28 mouse cellular contexts compared by ENCODE assay signal in the genomic region with DNA sequence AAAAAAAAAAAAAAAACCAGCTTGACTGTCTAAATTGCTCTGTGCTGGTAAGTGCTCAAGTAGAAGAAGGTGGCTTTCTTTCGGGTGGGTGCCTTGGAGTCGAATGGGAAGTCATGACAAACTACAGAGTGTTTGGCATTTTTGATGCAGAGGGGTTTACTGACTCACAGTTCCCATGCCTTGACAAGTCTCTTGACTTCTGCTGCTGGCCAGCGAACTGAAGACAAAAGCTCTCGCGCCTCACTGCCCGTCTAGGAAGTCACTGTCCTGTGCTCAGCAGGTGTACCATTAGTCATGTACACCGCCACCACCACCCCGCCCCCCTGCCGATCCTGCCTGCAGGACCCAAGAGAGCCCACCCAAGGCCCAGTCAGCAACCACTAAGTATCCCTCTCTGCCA. TPM values are rescaled to one million over a fixed set of nuclear protein-coding genes. Genes with fewer than 3 reads are reported as not detected.
DNase-seq lines count a peak whose midpoint lies in the region; ATAC-seq and TF ChIP-seq lines count a peak whose summit lies in the region.
"Had no signal": no experiment of that assay in that cellular context is flagged by ENCODE, and none has a peak within 500 bp of the region (broad histone marks: within the 10 kb centered on the region; RNA-seq: fewer than 3 reads in every experiment).

No protein-coding gene starts in this region.

- 16% methylated on average over 9 of the region's 9 CpGs for WGBS in hindbrain, embryonic 12.5 days
- 31% methylated on average over 9 of the region's 9 CpGs for WGBS in hindbrain, embryonic 16.5 days
- 21% methylated on average over 9 of the region's 9 CpGs for WGBS in midbrain, embryonic 12.5 days
- 21% methylated on average over 9 of the region's 9 CpGs for WGBS in midbrain, embryonic 13.5 days

- no peaks in the 10 kb centered on the region for H3K9me3 ChIP-seq in hindbrain, embryonic 12.5 days (replicated peaks)
- no peaks in the 10 kb centered on the region for H3K9me3 ChIP-seq in hindbrain, embryonic 16.5 days (ENCODE audit: control insufficient read depth, low read length)
- H3K9me3 ChIP-seq in midbrain, embryonic 12.5 days: no peaks in the 10 kb centered on the region
- H3K9me3 ChIP-seq in midbrain, embryonic 13.5 days: no peaks in the 10 kb centered on the region
- no peaks in the 10 kb centered on the region for H3K9me3 ChIP-seq in E14TG2a.4 (ENCODE audit: low read length)
- H3K9me3 ChIP-seq: embryonic facial prominence, embryonic 12.5 days; heart, embryonic 12.5 days; limb, embryonic 12.5 days had no signal

- no peak for ATAC-seq in hindbrain, embryonic 12.5 days (ENCODE audit: low FRiP score)
- ATAC-seq in hindbrain, embryonic 16.5 days: no peak
- ATAC-seq in midbrain, embryonic 12.5 days (ENCODE audit: low FRiP score, low read depth): no peak
- ATAC-seq in midbrain, embryonic 13.5 days: no peak
- ATAC-seq: forebrain, embryonic 16.5 days; intestine, embryonic 16.5 days; liver, postnatal 0 days had no signal

- H3K9ac ChIP-seq in hindbrain, embryonic 12.5 days: no peak overlapping the region
- H3K9ac ChIP-seq in hindbrain, embryonic 16.5 days (ENCODE audit: low read depth, low read length): no peak overlapping the region
- H3K9ac ChIP-seq in midbrain, embryonic 12.5 days (replicated peaks): no peak overlapping the region
- H3K9ac ChIP-seq in midbrain, embryonic 13.5 days (replicated peaks): no peak overlapping the region
- H3K9ac ChIP-seq: embryonic facial prominence, embryonic 12.5 days; heart, embryonic 12.5 days; limb, embryonic 12.5 days; liver, postnatal 0 days had no signal

- H3K4me2 ChIP-seq in hindbrain, embryonic 12.5 days (replicated peaks): no peak overlapping the region
- H3K4me2 ChIP-seq in hindbrain, embryonic 16.5 days (ENCODE audit: low read length): no peak overlapping the region
- no peak overlapping the region for H3K4me2 ChIP-seq in midbrain, embryonic 12.5 days (replicated peaks)
- no peak overlapping the region for H3K4me2 ChIP-seq in midbrain, embryonic 13.5 days (replicated peaks)
- H3K4me2 ChIP-seq: embryonic facial prominence, embryonic 12.5 days; heart, embryonic 12.5 days; limb, embryonic 12.5 days; liver, embryonic 11.5 days had no signal

- H3K27me3 ChIP-seq in hindbrain, embryonic 12.5 days: peaks cover 75% of the 10 kb centered on the region
- peaks cover 16% of the 10 kb centered on the region; the same call in 1 of the 2 replicates for H3K27me3 ChIP-seq in hindbrain, embryonic 16.5 days (replicated peaks; ENCODE audit: control insufficient read depth, insufficient read depth, low read length)
- peaks cover 66% of the 10 kb centered on the region for H3K27me3 ChIP-seq in midbrain, embryonic 12.5 days
- peaks cover 30% of the 10 kb centered on the region for H3K27me3 ChIP-seq in midbrain, embryonic 13.5 days
- H3K27me3 ChIP-seq in E14TG2a.4 (ENCODE audit: insufficient read depth, low read length): peaks cover 96% of the 10 kb centered on the region

- H3K27ac ChIP-seq in hindbrain, embryonic 12.5 days: 0 out of 2 replicates have a peak overlapping the region, but pooled peaks have one; percentile 17
- H3K27ac ChIP-seq in hindbrain, embryonic 16.5 days (ENCODE audit: low read depth, low read length): no peak overlapping the region
- peak overlapping the region; percentile 99 for H3K27ac ChIP-seq in midbrain, embryonic 12.5 days (replicated peaks)
- no peak overlapping the region for H3K27ac ChIP-seq in midbrain, embryonic 13.5 days
- H3K27ac ChIP-seq: embryonic facial prominence, embryonic 12.5 days; gastrocnemius, adult 2 months; heart, adult 2 months; limb, embryonic 12.5 days had no signal

- H3K4me3 ChIP-seq in hindbrain, embryonic 12.5 days: no peak overlapping the region
- no peak overlapping the region for H3K4me3 ChIP-seq in hindbrain, embryonic 16.5 days (ENCODE audit: low read length)
- no peak overlapping the region for H3K4me3 ChIP-seq in midbrain, embryonic 12.5 days
- no peak overlapping the region for H3K4me3 ChIP-seq in midbrain, embryonic 13.5 days (replicated peaks)
- 0 out of 2 replicates have a peak overlapping the region, but pooled peaks have one; percentile 3 for H3K4me3 ChIP-seq in E14TG2a.4 (replicated peaks; ENCODE audit: low read length)
- H3K4me3 ChIP-seq: embryonic facial prominence, embryonic 12.5 days; gastrocnemius, adult 2 months; heart, adult 2 months; heart, embryonic 12.5 days; limb, embryonic 12.5 days; myocyte had no signal

- peaks cover 71% of the 10 kb centered on the region for H3K4me1 ChIP-seq in hindbrain, embryonic 12.5 days
- peaks cover 42% of the 10 kb centered on the region for H3K4me1 ChIP-seq in hindbrain, embryonic 16.5 days (ENCODE audit: control insufficient read depth, insufficient read depth, low read depth, low read length)
- peaks cover 79% of the 10 kb centered on the region for H3K4me1 ChIP-seq in midbrain, embryonic 12.5 days
- H3K4me1 ChIP-seq in midbrain, embryonic 13.5 days (replicated peaks): peaks cover 71% of the 10 kb centered on the region
- peaks cover 67% of the 10 kb centered on the region for H3K4me1 ChIP-seq in E14TG2a.4 (replicated peaks; ENCODE audit: low read depth, low read length)

- no peaks in the 10 kb centered on the region for H3K36me3 ChIP-seq in hindbrain, embryonic 12.5 days
- no peaks in the 10 kb centered on the region for H3K36me3 ChIP-seq in hindbrain, embryonic 16.5 days (ENCODE audit: control insufficient read depth, insufficient read depth, low read length)
- peaks cover 4% of the 10 kb centered on the region; the same call in 1 of the 2 replicates for H3K36me3 ChIP-seq in midbrain, embryonic 12.5 days
- no peaks in the 10 kb centered on the region for H3K36me3 ChIP-seq in midbrain, embryonic 13.5 days
- no peaks in the 10 kb centered on the region for H3K36me3 ChIP-seq in E14TG2a.4 (ENCODE audit: insufficient read depth, low read length)
- H3K36me3 ChIP-seq: embryonic facial prominence, embryonic 12.5 days; G1E; heart, embryonic 12.5 days; limb, embryonic 12.5 days had no signal

- DNase-seq in A20 (ENCODE audit: low read depth, low spot score): peak; percentile 54
- DNase-seq in thymus, postnatal 36 days: no peak
- no peak for DNase-seq in right cerebral cortex, postnatal 4 days
- DNase-seq: adrenal gland, adult 8-10 months; cerebellum, adult 2 months; gastrocnemius, adult 2 months; heart, adult 2 months; kidney, adult 9 months; kidney, postnatal 10 days; layer of hippocampus, adult 9-11 months; liver, postnatal 0 days; lung, postnatal 36 days; thymus, postnatal 14 days had no signal

- no peak for TF ChIP-seq CTCF in E14TG2a.4 (conservative IDR thresholded peaks at IDR 0.05; ENCODE audit: low read length)

RNA-seq across cellular contexts. Expression of a gene that starts 4.1 kb away (rescaled TPM):
- polyA plus RNA-seq in hindbrain, embryonic 12.5 days (2016; fragmentation: Nextera tagmentation; extraction: Ambion mirVana): 293 and 329 TPM in 2 replicates
- 146 and 167 TPM in 2 replicates for polyA plus RNA-seq in hindbrain, embryonic 16.5 days (2015; fragmentation: Nextera tagmentation; extraction: Ambion mirVana)
- polyA plus RNA-seq in midbrain, embryonic 12.5 days (2016; fragmentation: Nextera tagmentation; extraction: Ambion mirVana): 800 and 870 TPM in 2 replicates
- polyA plus RNA-seq in midbrain, embryonic 13.5 days (2015; fragmentation: Nextera tagmentation; extraction: Ambion mirVana): 291 and 346 TPM in 2 replicates
- polyA plus RNA-seq: G1E; heart, postnatal 0 days; myocyte had no signal

RNA-seq across cellular contexts. Expression of a gene that starts 7.3 kb away (rescaled TPM):
- 42.5 and 44.5 TPM in 2 replicates for polyA plus RNA-seq in hindbrain, embryonic 12.5 days (2016; fragmentation: Nextera tagmentation; extraction: Ambion mirVana)
- polyA plus RNA-seq in hindbrain, embryonic 16.5 days (2015; fragmentation: Nextera tagmentation; extraction: Ambion mirVana): 37.8 and 39.5 TPM in 2 replicates
- 48.5 and 50.2 TPM in 2 replicates for polyA plus RNA-seq in midbrain, embryonic 12.5 days (2016; fragmentation: Nextera tagmentation; extraction: Ambion mirVana)
- polyA plus RNA-seq in midbrain, embryonic 13.5 days (2015; fragmentation: Nextera tagmentation; extraction: Ambion mirVana): 42.0 and 43.3 TPM in 2 replicates

RNA-seq across cellular contexts. Expression of a gene that starts 28.2 kb away (rescaled TPM):
- polyA plus RNA-seq in hindbrain, embryonic 12.5 days (2016; fragmentation: Nextera tagmentation; extraction: Ambion mirVana): 0.79 and 0.97 TPM in 2 replicates
- polyA plus RNA-seq in hindbrain, embryonic 16.5 days (2015; fragmentation: Nextera tagmentation; extraction: Ambion mirVana): 0.23 and 0.27 TPM in 2 replicates
- polyA plus RNA-seq in midbrain, embryonic 12.5 days (2016; fragmentation: Nextera tagmentation; extraction: Ambion mirVana): 0.78 and 1.0 TPM in 2 replicates
- 0.40 TPM in 2 replicates for polyA plus RNA-seq in midbrain, embryonic 13.5 days (2015; fragmentation: Nextera tagmentation; extraction: Ambion mirVana)
- polyA plus RNA-seq: midbrain, postnatal 0 days had no signal

RNA-seq across cellular contexts. Expression of a gene that starts 57.7 kb away (rescaled TPM):
- 38.0 and 40.2 TPM in 2 replicates for polyA plus RNA-seq in hindbrain, embryonic 12.5 days (2016; fragmentation: Nextera tagmentation; extraction: Ambion mirVana)
- 67.8 and 80.1 TPM in 2 replicates for polyA plus RNA-seq in hindbrain, embryonic 16.5 days (2015; fragmentation: Nextera tagmentation; extraction: Ambion mirVana)
- polyA plus RNA-seq in midbrain, embryonic 12.5 days (2016; fragmentation: Nextera tagmentation; extraction: Ambion mirVana): 33.2 and 36.0 TPM in 2 replicates
- polyA plus RNA-seq in midbrain, embryonic 13.5 days (2015; fragmentation: Nextera tagmentation; extraction: Ambion mirVana): 43.4 and 46.9 TPM in 2 replicates
- polyA plus RNA-seq: G1E had no signal

Comparison
In these comparisons a context has a peak if more than half of its experiments do, and no peak if none do; other contexts are left out.
1. H3K27ac ChIP-seq: peak in hindbrain, embryonic 12.5 days (single experiment) and midbrain, embryonic 12.5 days (single experiment); none in hindbrain, embryonic 16.5 days (single experiment) and midbrain, embryonic 13.5 days (single experiment).